Mouse (Mus musculus) CD4-positive naive resting alpha-beta T cell, adult 76 days (primary cell): ENCODE data around the gene Klhl40. TPM values are rescaled to one million over a fixed set of nuclear protein-coding genes. Genes with fewer than 3 reads are reported as not detected.

Experiments
- total RNA-seq: library from RNA; stranded (reverse); gene quantifications from one replicate; pipeline ENCODE4 v1.2.4, GENCODE M21; 2023

The Klhl40 gene
- total RNA-seq = not detected

DNA sequence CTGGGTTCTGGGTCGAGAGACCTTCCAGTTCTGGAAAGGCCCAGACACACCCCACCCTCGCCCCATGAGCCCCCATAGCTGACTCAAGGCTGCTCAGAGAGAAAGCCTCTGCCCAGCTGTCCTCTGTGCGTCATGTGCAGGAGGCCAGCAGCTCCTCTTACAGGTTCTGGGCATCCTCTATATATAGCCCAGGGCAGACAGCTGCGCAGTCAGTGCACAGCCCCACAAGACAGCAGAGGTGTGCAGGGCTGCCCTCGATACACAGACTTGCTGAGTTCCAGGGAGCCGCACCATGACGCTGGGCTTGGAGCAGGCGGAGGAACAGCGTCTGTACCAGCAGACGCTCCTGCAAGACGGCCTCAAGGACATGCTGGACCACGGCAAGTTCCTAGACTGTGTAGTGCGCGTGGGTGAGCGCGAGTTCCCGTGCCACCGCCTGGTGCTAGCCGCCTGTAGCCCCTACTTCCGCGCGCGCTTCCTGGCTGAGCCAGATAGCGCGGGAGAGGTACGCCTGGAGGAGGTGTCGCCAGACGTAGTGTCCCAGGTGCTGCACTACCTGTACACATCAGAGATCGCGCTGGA, at the start of gene Klhl40:
Gene Klhl40 (plus strand): TSS at position 124 of the 582 bp plus-strand sequence.

DNA sequence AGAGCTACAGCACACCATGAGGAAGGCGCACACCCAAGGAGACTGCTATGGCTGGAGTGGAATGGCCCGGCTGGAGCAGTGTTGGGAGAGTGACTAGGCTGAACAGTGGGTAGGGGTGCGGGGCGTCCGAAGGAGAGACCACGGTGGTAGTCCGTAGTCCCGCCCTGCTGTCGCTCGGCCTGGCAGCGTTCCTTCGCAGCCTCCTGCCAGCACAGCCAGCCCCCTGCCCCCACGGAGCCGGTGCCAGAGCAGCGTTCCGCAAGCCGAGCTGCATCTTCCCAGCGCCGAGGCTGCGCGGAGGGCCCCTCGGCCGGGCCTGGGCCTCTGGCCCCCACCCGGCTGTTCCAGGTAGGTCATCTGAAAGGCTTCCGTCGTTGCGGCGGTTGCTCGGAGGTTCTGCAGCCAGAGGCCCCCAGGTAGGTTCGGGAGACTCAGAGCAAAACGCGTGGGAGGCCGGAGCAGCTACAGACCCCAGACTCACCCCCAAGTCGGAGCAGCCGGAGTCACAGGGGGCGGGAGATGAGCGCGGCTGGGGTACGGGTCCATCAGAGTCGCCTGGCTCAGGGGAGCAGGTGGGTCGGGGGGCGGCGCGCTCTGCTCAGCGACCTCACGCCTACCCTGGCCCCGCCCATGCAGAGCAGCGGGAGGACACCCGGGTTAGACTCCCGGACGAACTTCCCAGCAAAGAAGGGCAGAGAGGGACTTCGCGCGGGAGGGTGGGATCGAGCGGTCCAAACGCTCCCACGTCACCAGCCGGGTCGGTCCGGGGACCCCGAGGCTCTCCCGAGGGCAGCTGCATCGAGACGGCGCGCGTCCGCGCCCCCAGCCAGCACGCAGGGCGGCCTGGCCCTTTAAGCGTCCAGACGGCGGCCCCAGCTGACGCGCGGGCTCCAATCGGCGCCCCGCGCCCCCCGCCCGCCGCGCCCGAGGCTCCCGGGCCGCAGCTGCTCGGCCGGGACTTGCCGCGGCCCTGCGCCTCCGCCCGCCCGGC, 18.0 kb upstream of the Klhl40 start, which contains the start of gene Zfp651:
Gene Zfp651 (plus strand): TSS at position 240 of the 991 bp plus-strand sequence.

GRCm38 (mm10) chr9:121791757-121792521, 14.5 kb downstream of the Klhl40 start, which contains the start of gene Hhatl:
Hhatl (minus strand) TSS chr9:121792507.

Other genes starting within 250 kb of the Klhl40 start
- gene Lyzl4, start 135.5 kb upstream of the Klhl40 start, total RNA-seq = not detected
- gene Vipr1, start 134.9 kb upstream of the Klhl40 start, total RNA-seq = 118 TPM
- 42.4 TPM for gene Sec22c, start 72.1 kb upstream of the Klhl40 start, total RNA-seq
- gene Ss18l2, start 67.3 kb upstream of the Klhl40 start, total RNA-seq = 16.1 TPM
- gene Nktr, start 58.4 kb upstream of the Klhl40 start, total RNA-seq = 305 TPM
- 0.73 TPM for gene Zfp651, start 18.3 kb upstream of the Klhl40 start, total RNA-seq
- not detected for gene Hhatl, start 14.9 kb downstream of the Klhl40 start, total RNA-seq
- 0.85 TPM for gene Ccdc13, start 61.9 kb downstream of the Klhl40 start, total RNA-seq
- 31.8 TPM for gene Higd1a, start 80.8 kb downstream of the Klhl40 start, total RNA-seq
- gene Ackr2, start 120.7 kb downstream of the Klhl40 start, total RNA-seq = 2.1 TPM
- not detected for gene Cyp8b1, start 138.7 kb downstream of the Klhl40 start, total RNA-seq
- not detected for gene Fam198a, start 173.4 kb downstream of the Klhl40 start, total RNA-seq
- gene Pomgnt2, start 219.5 kb downstream of the Klhl40 start, total RNA-seq = 0.23 TPM